Mouse (Mus musculus): ENCODE data around the gene Arhgap24. TPM values are rescaled to one million over a fixed set of nuclear protein-coding genes. Genes with fewer than 3 reads are reported as not detected.

Arhgap24 gene
- polyA plus RNA-seq, 1 experiment from 2014 or later = 6.7 TPM

DNA sequence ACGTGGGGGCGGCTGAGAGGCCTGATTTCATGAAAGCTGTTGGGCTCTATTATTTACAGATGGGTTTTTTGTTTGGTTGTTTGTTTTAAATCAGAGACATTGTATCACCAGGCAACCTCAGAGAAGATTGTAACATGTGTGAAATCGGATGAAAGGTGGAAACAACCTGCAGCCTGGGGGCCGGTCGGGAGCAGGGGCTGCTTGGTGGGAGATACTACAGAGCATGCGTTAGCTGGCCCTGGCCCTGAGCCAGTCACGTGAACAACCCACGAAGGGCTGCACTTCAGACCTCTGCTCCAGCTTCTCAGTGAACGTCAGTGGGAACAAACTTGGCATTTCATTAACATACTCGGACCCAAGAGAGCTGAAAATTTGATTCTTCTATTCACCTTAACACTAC lies 284.5 kb downstream of the Arhgap24 start:
- H3K4me3 ChIP-seq (ENCODE audit: low read depth, low read length) = no peak overlapping the region
- no peak for ATAC-seq (ENCODE audit: low FRiP score)
- no peaks in the 10 kb centered on the region for H3K36me3 ChIP-seq (ENCODE audit: control insufficient read depth, insufficient read depth, low read length)
- no peaks in the 10 kb centered on the region for H3K9me3 ChIP-seq (ENCODE audit: control insufficient read depth, low read length)
- no peaks in the 10 kb centered on the region for H3K27me3 ChIP-seq (ENCODE audit: control insufficient read depth, insufficient read depth, low read length)
- no peak overlapping the region for H3K27ac ChIP-seq (ENCODE audit: low read depth, low read length)
- no peaks in the 10 kb centered on the region for H3K4me1 ChIP-seq (replicated peaks; ENCODE audit: control insufficient read depth, insufficient read depth, low read length)
- H3K9ac ChIP-seq (ENCODE audit: low read depth, low read length) = no peak overlapping the region
- 85% methylated on average over 10 of the region's 10 CpGs for WGBS
- no peak for DNase-seq (ENCODE audit: low spot score)
- no peak overlapping the region for H3K4me2 ChIP-seq (replicated peaks; ENCODE audit: low read depth, low read length)

GRCm38 (mm10) chr5:102766311-102767057 lies 285.3 kb downstream of the Arhgap24 start:
- Histone ChIP-seq H3K27me3 (ENCODE audit: control insufficient read depth, insufficient read depth, low read length) (no peaks in the 10 kb centered on the region), H3K36me3 (ENCODE audit: control insufficient read depth, insufficient read depth, low read length) (no peaks in the 10 kb centered on the region), H3K9ac (ENCODE audit: low read depth, low read length) (no peak overlapping the region), H3K4me3 (ENCODE audit: low read depth, low read length) (no peak overlapping the region), H3K27ac (ENCODE audit: low read depth, low read length) (no peak overlapping the region), H3K4me1 (replicated peaks; ENCODE audit: control insufficient read depth, insufficient read depth, low read length) (no peaks in the 10 kb centered on the region), H3K4me2 (replicated peaks; ENCODE audit: low read depth, low read length) (no peak overlapping the region), H3K9me3 (ENCODE audit: control insufficient read depth, low read length) (no peaks in the 10 kb centered on the region)
- 85% methylated on average over 6 of the region's 6 CpGs for WGBS
- DNase-seq (ENCODE audit: low spot score) (peak; percentile 39), ATAC-seq (ENCODE audit: low FRiP score) (no peak)

DNA sequence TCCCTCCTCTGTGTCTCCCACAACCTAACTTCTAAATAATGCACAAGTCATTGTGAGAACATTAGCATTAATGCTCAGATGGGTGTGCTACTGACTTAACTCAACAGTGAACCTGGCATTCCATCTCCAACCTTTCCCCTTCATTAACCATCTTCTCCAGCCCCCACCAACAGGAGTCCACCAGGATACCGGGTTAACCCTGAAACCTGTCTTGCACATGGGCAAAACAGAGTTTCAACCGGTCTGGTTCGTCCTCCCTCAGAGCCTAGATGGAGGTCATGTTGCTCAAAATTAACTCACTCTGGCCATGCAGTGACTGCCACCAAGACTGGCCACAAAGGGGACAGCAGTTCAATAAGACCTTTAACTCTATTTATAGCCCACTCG lies 285.9 kb downstream of the Arhgap24 start:
- no peaks in the 10 kb centered on the region for H3K9me3 ChIP-seq (ENCODE audit: control insufficient read depth, low read length)
- ATAC-seq (ENCODE audit: low FRiP score) (no peak), DNase-seq (ENCODE audit: low spot score) (no peak)
- H3K27ac ChIP-seq (ENCODE audit: low read depth, low read length) = no peak overlapping the region
- 80% methylated on average over 4 of the region's 4 CpGs for WGBS
- no peak overlapping the region for H3K4me3 ChIP-seq (ENCODE audit: low read depth, low read length)
- no peak overlapping the region for H3K4me2 ChIP-seq (replicated peaks; ENCODE audit: low read depth, low read length)
- no peaks in the 10 kb centered on the region for H3K27me3 ChIP-seq (ENCODE audit: control insufficient read depth, insufficient read depth, low read length)
- H3K9ac ChIP-seq (ENCODE audit: low read depth, low read length) = no peak overlapping the region
- no peaks in the 10 kb centered on the region for H3K4me1 ChIP-seq (replicated peaks; ENCODE audit: control insufficient read depth, insufficient read depth, low read length)
- no peaks in the 10 kb centered on the region for H3K36me3 ChIP-seq (ENCODE audit: control insufficient read depth, insufficient read depth, low read length)

DNA sequence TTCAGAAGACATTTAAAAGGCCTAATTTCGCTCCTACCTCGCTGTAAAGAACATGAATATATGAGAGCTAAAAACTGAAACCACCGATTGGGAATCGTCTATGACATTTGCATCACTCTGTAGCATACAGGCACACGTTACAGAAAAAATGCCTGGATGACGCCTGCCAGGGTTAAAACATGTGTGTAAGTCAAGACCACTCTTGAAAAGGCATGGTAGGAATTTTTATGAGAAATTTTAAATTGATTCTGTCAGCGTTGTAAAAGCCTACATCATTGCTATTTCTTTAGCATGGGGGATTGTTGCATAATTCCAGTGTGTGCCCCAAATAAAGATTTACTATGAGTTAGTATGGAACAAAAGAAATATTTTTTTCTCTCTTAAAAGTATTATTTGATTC lies 286.6 kb downstream of the Arhgap24 start:
- Histone ChIP-seq H3K9ac (ENCODE audit: low read depth, low read length) (no peak overlapping the region), H3K27me3 (ENCODE audit: control insufficient read depth, insufficient read depth, low read length) (no peaks in the 10 kb centered on the region), H3K4me3 (ENCODE audit: low read depth, low read length) (no peak overlapping the region), H3K9me3 (ENCODE audit: control insufficient read depth, low read length) (no peaks in the 10 kb centered on the region), H3K4me2 (replicated peaks; ENCODE audit: low read depth, low read length) (no peak overlapping the region), H3K27ac (ENCODE audit: low read depth, low read length) (no peak overlapping the region), H3K36me3 (ENCODE audit: control insufficient read depth, insufficient read depth, low read length) (no peaks in the 10 kb centered on the region), H3K4me1 (replicated peaks; ENCODE audit: control insufficient read depth, insufficient read depth, low read length) (no peaks in the 10 kb centered on the region)
- no peak for ATAC-seq (ENCODE audit: low FRiP score)
- WGBS = 76% methylated on average over 7 of the region's 7 CpGs
- DNase-seq (ENCODE audit: low spot score) = no peak

GRCm38 (mm10) chr5:102768385-102769080 lies 287.3 kb downstream of the Arhgap24 start:
- DNase-seq (ENCODE audit: low spot score) (no peak), ATAC-seq (ENCODE audit: low FRiP score) (peak; percentile 40; the same call in 1 of the 2 replicates)
- H3K4me2 ChIP-seq (replicated peaks; ENCODE audit: low read depth, low read length) = no peak overlapping the region
- H3K27me3 ChIP-seq (ENCODE audit: control insufficient read depth, insufficient read depth, low read length) = no peaks in the 10 kb centered on the region
- no peak overlapping the region for H3K9ac ChIP-seq (ENCODE audit: low read depth, low read length)
- H3K4me1 ChIP-seq (replicated peaks; ENCODE audit: control insufficient read depth, insufficient read depth, low read length) = no peaks in the 10 kb centered on the region
- WGBS = 60% methylated on average over 12 of the region's 12 CpGs
- H3K4me3 ChIP-seq (ENCODE audit: low read depth, low read length) = no peak overlapping the region
- no peak overlapping the region for H3K27ac ChIP-seq (ENCODE audit: low read depth, low read length)
- H3K36me3 ChIP-seq (ENCODE audit: control insufficient read depth, insufficient read depth, low read length) = no peaks in the 10 kb centered on the region
- H3K9me3 ChIP-seq (ENCODE audit: control insufficient read depth, low read length) = no peaks in the 10 kb centered on the region

- no peaks in the 10 kb centered on the region for H3K27me3 ChIP-seq (ENCODE audit: control insufficient read depth, insufficient read depth, low read length)
- H3K4me2 ChIP-seq (replicated peaks; ENCODE audit: low read depth, low read length) = no peak overlapping the region
- no peak overlapping the region for H3K9ac ChIP-seq (ENCODE audit: low read depth, low read length)
- no peaks in the 10 kb centered on the region for H3K36me3 ChIP-seq (ENCODE audit: control insufficient read depth, insufficient read depth, low read length)
- ATAC-seq (ENCODE audit: low FRiP score) = no peak
- H3K9me3 ChIP-seq (ENCODE audit: control insufficient read depth, low read length) = no peaks in the 10 kb centered on the region
- DNase-seq (ENCODE audit: low spot score) = no peak
- 71% methylated on average over 7 of the region's 7 CpGs for WGBS
- H3K27ac ChIP-seq (ENCODE audit: low read depth, low read length) = no peak overlapping the region
- H3K4me1 ChIP-seq (replicated peaks; ENCODE audit: control insufficient read depth, insufficient read depth, low read length) = no peaks in the 10 kb centered on the region
- H3K4me3 ChIP-seq (ENCODE audit: low read depth, low read length) = no peak overlapping the region
Observed at GRCm38 (mm10) chr5:102770611-102771010, 289.4 kb downstream of the Arhgap24 start.

GRCm38 (mm10) chr5:102774500-102774899 lies 293.3 kb downstream of the Arhgap24 start:
- no peaks in the 10 kb centered on the region for H3K27me3 ChIP-seq (ENCODE audit: control insufficient read depth, insufficient read depth, low read length)
- WGBS = 36% methylated on average over 4 of the region's 4 CpGs
- H3K9ac ChIP-seq (ENCODE audit: low read depth, low read length) = no peak overlapping the region
- H3K27ac ChIP-seq (ENCODE audit: low read depth, low read length) = no peak overlapping the region
- no peaks in the 10 kb centered on the region for H3K9me3 ChIP-seq (ENCODE audit: control insufficient read depth, low read length)
- H3K36me3 ChIP-seq (ENCODE audit: control insufficient read depth, insufficient read depth, low read length) = no peaks in the 10 kb centered on the region
- DNase-seq (ENCODE audit: low spot score) (no peak), ATAC-seq (ENCODE audit: low FRiP score) (no peak)
- no peak overlapping the region for H3K4me3 ChIP-seq (ENCODE audit: low read depth, low read length)
- H3K4me1 ChIP-seq (replicated peaks; ENCODE audit: control insufficient read depth, insufficient read depth, low read length) = no peaks in the 10 kb centered on the region
- H3K4me2 ChIP-seq (replicated peaks; ENCODE audit: low read depth, low read length) = no peak overlapping the region

- no peak overlapping the region for H3K4me3 ChIP-seq (ENCODE audit: low read depth, low read length)
- 93% methylated on average over 9 of the region's 9 CpGs for WGBS
- no peaks in the 10 kb centered on the region for H3K4me1 ChIP-seq (replicated peaks; ENCODE audit: control insufficient read depth, insufficient read depth, low read length)
- no peak for ATAC-seq (ENCODE audit: low FRiP score)
- no peak overlapping the region for H3K9ac ChIP-seq (ENCODE audit: low read depth, low read length)
- no peaks in the 10 kb centered on the region for H3K9me3 ChIP-seq (ENCODE audit: control insufficient read depth, low read length)
- no peaks in the 10 kb centered on the region for H3K27me3 ChIP-seq (ENCODE audit: control insufficient read depth, insufficient read depth, low read length)
- no peak overlapping the region for H3K4me2 ChIP-seq (replicated peaks; ENCODE audit: low read depth, low read length)
- H3K27ac ChIP-seq (ENCODE audit: low read depth, low read length) = no peak overlapping the region
- no peak for DNase-seq (ENCODE audit: low spot score)
- H3K36me3 ChIP-seq (ENCODE audit: control insufficient read depth, insufficient read depth, low read length) = no peaks in the 10 kb centered on the region
Observed at GRCm38 (mm10) chr5:102777255-102777654, 296.1 kb downstream of the Arhgap24 start.

DNA sequence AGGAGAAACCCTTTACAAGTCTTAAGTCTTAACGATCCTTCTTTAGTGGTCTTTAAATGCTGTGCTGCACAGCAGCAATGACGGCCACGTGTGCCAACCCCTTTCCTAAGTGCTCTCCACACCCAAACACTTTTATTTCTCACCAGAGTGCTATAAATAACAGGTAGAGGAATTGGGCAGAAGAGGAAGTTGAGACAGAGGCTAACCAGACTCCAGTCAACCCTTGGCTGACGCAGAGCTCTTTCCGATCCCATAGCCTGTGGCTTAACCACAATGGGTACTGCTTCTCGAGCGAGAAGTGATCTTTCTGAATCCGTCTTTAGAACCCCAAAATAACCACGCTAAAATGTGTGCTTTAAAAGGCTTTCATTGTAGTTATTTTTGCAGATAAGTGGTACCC lies 296.7 kb downstream of the Arhgap24 start:
- no peaks in the 10 kb centered on the region for H3K36me3 ChIP-seq (ENCODE audit: control insufficient read depth, insufficient read depth, low read length)
- no peak overlapping the region for H3K4me3 ChIP-seq (ENCODE audit: low read depth, low read length)
- H3K4me2 ChIP-seq (replicated peaks; ENCODE audit: low read depth, low read length) = no peak overlapping the region
- no peaks in the 10 kb centered on the region for H3K4me1 ChIP-seq (replicated peaks; ENCODE audit: control insufficient read depth, insufficient read depth, low read length)
- no peak for ATAC-seq (ENCODE audit: low FRiP score)
- 90% methylated on average over 9 of the region's 9 CpGs for WGBS
- H3K27ac ChIP-seq (ENCODE audit: low read depth, low read length) = no peak overlapping the region
- H3K9ac ChIP-seq (ENCODE audit: low read depth, low read length) = no peak overlapping the region
- DNase-seq (ENCODE audit: low spot score) = no peak
- no peaks in the 10 kb centered on the region for H3K9me3 ChIP-seq (ENCODE audit: control insufficient read depth, low read length)
- no peaks in the 10 kb centered on the region for H3K27me3 ChIP-seq (ENCODE audit: control insufficient read depth, insufficient read depth, low read length)
